Mouse (Mus musculus) myocyte (in vitro differentiated cells): ENCODE measurements around the gene Ryr1.

Source experiments
- E2F4 ChIP-seq: IDR thresholded peaks from one replicate; pipeline ENCODE4 v1.6.1; 2011; ENCODE audit warnings: mild to moderate bottlenecking, control low read depth, moderate library complexity; ENCODE audit not compliant: insufficient read depth
- MYOD1 ChIP-seq, 3 experiments: IDR thresholded peaks; one replicate each; pipeline ENCODE4 v1.6.1; 2011; ENCODE audit warnings: control low read depth in 2 of 3, low read depth in 2 of 3, mild to moderate bottlenecking in 2 of 3, moderate library complexity in 1 of 3; ENCODE audit not compliant: insufficient read length in 2 of 3, control insufficient read depth in 1 of 3
- POLR2A ChIP-seq: IDR thresholded peaks from one replicate; pipeline ENCODE4 v1.6.1; 2011; ENCODE audit warnings: low read depth, mild to moderate bottlenecking, control low read depth, moderate library complexity; ENCODE audit not compliant: insufficient read length
- USF1 ChIP-seq: IDR thresholded peaks from one replicate; pipeline ENCODE4 v1.6.1; 2011; ENCODE audit warnings: low read depth, mild to moderate bottlenecking, control low read depth, moderate library complexity

GRCm38 (mm10) chr7:28982274-28983013 is 142.5 kb downstream of the Ryr1 start:
- no peak for TF ChIP-seq USF1
- no peak for TF ChIP-seq E2F4
- TF ChIP-seq POLR2A = no peak
- no peak for TF ChIP-seq MYOD1 (IDR thresholded peaks at IDR 0.05; ENCODE audit: control insufficient read depth in 1 of 3, insufficient read length in 2 of 3, low read depth in 2 of 3)
